Mouse (Mus musculus) ovary, adult 10 weeks (tissue): ENCODE measurements around the gene Lenep. TPM values are rescaled to one million over a fixed set of nuclear protein-coding genes. Genes with fewer than 3 reads are reported as not detected.

ENCODE experiments used
- polyA plus RNA-seq: library from polyadenylated mRNA; stranded (reverse); fragments of 350-450 nt; fragmentation: Illumina TruSeq; extraction: RNeasy Lipid Tissue Mini Kit (QIAGEN cat#74804); gene quantifications from one replicate; pipeline ENCODE4 v1.2.3, GENCODE M21; 2014

Lenep gene
- polyA plus RNA-seq, result 1.6 TPM

DNA sequence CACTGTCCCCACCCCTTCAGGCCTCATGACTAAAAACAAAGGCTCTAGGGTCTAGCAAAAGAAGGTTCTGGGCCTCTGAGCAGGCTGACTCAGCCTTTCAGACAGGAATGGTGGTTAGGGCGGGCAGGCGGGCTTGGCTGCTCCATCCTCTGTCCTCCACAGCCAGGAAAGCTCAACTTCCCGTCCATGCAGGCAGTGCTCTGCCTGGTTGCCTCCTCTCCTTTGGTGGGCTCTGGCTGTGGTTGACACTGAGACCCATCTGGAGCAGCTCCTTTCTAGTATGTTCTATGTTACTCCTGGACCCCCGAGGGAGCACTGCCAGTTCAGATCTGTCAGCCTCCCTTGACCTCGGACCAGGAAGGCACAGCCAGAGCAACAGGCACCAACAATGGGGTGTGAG is at the start of gene Lenep:
Gene Lenep, minus strand, starts transcription at position 101 of the 400 bp plus-strand sequence.

GRCm38 (mm10) chr3:89436176-89437113 is 33.9 kb upstream of the Lenep start, which contains the start of gene Pbxip1:
Pbxip1 (plus strand) TSS chr3:89436706.

GRCm38 (mm10) chr3:89430171-89431159 is 27.9 kb upstream of the Lenep start, which contains the start of gene Pygo2:
Pygo2 (plus strand) TSS chr3:89430214.

GRCm38 (mm10) chr3:89418170-89418860 is 15.7 kb upstream of the Lenep start, which contains the start of the genes Cks1b and Shc1:
Cks1b (minus strand) TSS chr3:89418383.
Shc1 (plus strand) TSS chr3:89418443.

GRCm38 (mm10) chr3:89411490-89412393 is 9.1 kb upstream of the Lenep start, which contains the start of gene Flad1:
Flad1 (minus strand) TSS chr3:89411870.

GRCm38 (mm10) chr3:89394006-89394893 is 8.3 kb downstream of the Lenep start, which contains the start of gene Zbtb7b:
Zbtb7b (minus strand) TSS chr3:89394776.

GRCm38 (mm10) chr3:89365153-89365485 is 37.5 kb downstream of the Lenep start, which contains the start of gene Dcst1:
Dcst1 (minus strand) TSS chr3:89365253.

GRCm38 (mm10) chr3:89361675-89362074 is 40.9 kb downstream of the Lenep start, which contains the start of gene Dcst2:
Dcst2 (plus strand) TSS chr3:89361975.

Other genes starting within 250 kb of the Lenep start
- not detected for gene Hcn3, start 242.6 kb downstream of the Lenep start, polyA plus RNA-seq
- 13.0 TPM for gene Clk2, start 238.0 kb downstream of the Lenep start, polyA plus RNA-seq
- gene Scamp3, start 225.3 kb downstream of the Lenep start, polyA plus RNA-seq, result 10.0 TPM
- gene Fam189b, start 219.7 kb downstream of the Lenep start, polyA plus RNA-seq, result 0.48 TPM
- 9.7 TPM for gene Gba, start 199.9 kb downstream of the Lenep start, polyA plus RNA-seq
- gene Thbs3, start 187.6 kb downstream of the Lenep start, polyA plus RNA-seq, result 0.57 TPM
- 26.7 TPM for gene Mtx1, start 175.7 kb downstream of the Lenep start, polyA plus RNA-seq
- gene Muc1, start 173.7 kb downstream of the Lenep start, polyA plus RNA-seq, result 2.4 TPM
- 23.2 TPM for gene Krtcap2, start 156.8 kb downstream of the Lenep start, polyA plus RNA-seq
- not detected for gene Trim46, start 156.5 kb downstream of the Lenep start, polyA plus RNA-seq
- gene Dpm3, start 143.4 kb downstream of the Lenep start, polyA plus RNA-seq, result not detected
- 15.4 TPM for gene Slc50a1, start 132.2 kb downstream of the Lenep start, polyA plus RNA-seq
- 4.2 TPM for gene Efna1, start 121.7 kb downstream of the Lenep start, polyA plus RNA-seq
- gene Efna3, start 79.8 kb downstream of the Lenep start, polyA plus RNA-seq, result not detected
- not detected for gene Efna4, start 64.8 kb downstream of the Lenep start, polyA plus RNA-seq
- gene Adam15, start 52.8 kb downstream of the Lenep start, polyA plus RNA-seq, result 5.8 TPM
- not detected for gene Dcst2, start 40.8 kb downstream of the Lenep start, polyA plus RNA-seq
- not detected for gene Dcst1, start 37.5 kb downstream of the Lenep start, polyA plus RNA-seq
- 1.5 TPM for gene Zbtb7b, start 8.0 kb downstream of the Lenep start, polyA plus RNA-seq
- 0.66 TPM for gene Flad1, start 9.1 kb upstream of the Lenep start, polyA plus RNA-seq
- 23.3 TPM for gene Cks1b, start 15.6 kb upstream of the Lenep start, polyA plus RNA-seq
- gene Shc1, start 15.7 kb upstream of the Lenep start, polyA plus RNA-seq, result 43.4 TPM
- gene Pygo2, start 27.4 kb upstream of the Lenep start, polyA plus RNA-seq, result 10.8 TPM
- 18.8 TPM for gene Pbxip1, start 33.9 kb upstream of the Lenep start, polyA plus RNA-seq
- gene Pmvk, start 51.7 kb upstream of the Lenep start, polyA plus RNA-seq, result 0.68 TPM
- 4.8 TPM for gene Kcnn3, start 117.4 kb upstream of the Lenep start, polyA plus RNA-seq